ENCODE assay signal across 23 mouse cellular contexts in the genomic region with DNA sequence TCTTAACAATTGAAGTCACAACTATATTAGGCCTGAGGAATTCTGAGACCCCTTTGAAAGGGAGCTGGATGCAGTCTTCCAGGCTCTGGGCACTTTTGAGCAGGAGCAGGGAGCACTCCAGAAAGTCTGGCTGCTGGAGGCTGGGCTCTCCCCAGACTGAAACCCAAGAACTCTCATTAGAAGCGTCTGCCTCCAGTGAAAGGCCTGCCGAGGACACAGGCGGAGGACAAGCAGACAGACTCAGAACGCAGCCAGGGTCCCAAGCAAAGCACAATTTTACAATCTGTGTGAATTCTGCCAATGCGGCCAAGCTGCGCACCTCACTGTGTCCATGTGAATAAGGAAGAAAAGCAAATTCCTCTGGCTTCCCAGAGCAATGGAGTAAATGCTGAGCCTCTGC.
DNase-seq lines count a peak whose midpoint lies in the region; ATAC-seq lines count a peak whose summit lies in the region.
"Had no signal": no experiment of that assay in that cellular context is flagged by ENCODE, and none has a peak within 500 bp of the region (broad histone marks: within the 10 kb centered on the region; RNA-seq: fewer than 3 reads in every experiment).

No protein-coding gene starts in this region.

- DNase-seq in cerebellum, postnatal 14 days: peak; percentile 17 to 29
- no peak for DNase-seq in cerebellum, adult 11 months
- peak; percentile 64 for DNase-seq in heart, adult 11 months
- no peak for DNase-seq in heart, postnatal 4 days
- peak; percentile 7 for DNase-seq in brain, adult 2 months (ENCODE audit: low read depth, low spot score)
- DNase-seq in embryonic facial prominence, embryonic 14.5 days (ENCODE audit: low spot score): peak; percentile 50
- no peak for DNase-seq in spleen, adult 12 weeks (ENCODE audit: low spot score)
- DNase-seq: adrenal gland, postnatal 14 days; cerebellum, adult 11-12 months; kidney, adult 9 months; kidney, postnatal 25 days; right cerebral cortex, adult 18-20 months had no signal

- no peak overlapping the region for H3K4me2 ChIP-seq in embryonic facial prominence, embryonic 14.5 days (ENCODE audit: low read depth, low read length)
- H3K4me2 ChIP-seq: hindbrain, embryonic 12.5 days; limb, embryonic 15.5 days; liver, embryonic 15.5 days; midbrain, embryonic 13.5 days; neural tube, embryonic 13.5 days had no signal

- no peak overlapping the region; the same call in 1 of the 2 replicates for H3K27ac ChIP-seq in embryonic facial prominence, embryonic 14.5 days (replicated peaks; ENCODE audit: low read depth, low read length)
- H3K27ac ChIP-seq: heart, embryonic 10.5 days; hindbrain, embryonic 12.5 days; limb, embryonic 15.5 days; liver, embryonic 15.5 days; midbrain, embryonic 13.5 days; neural tube, embryonic 13.5 days had no signal

- no peaks in the 10 kb centered on the region for H3K27me3 ChIP-seq in embryonic facial prominence, embryonic 14.5 days (replicated peaks; ENCODE audit: control insufficient read depth, insufficient read depth, low read length)
- H3K27me3 ChIP-seq: hindbrain, embryonic 12.5 days; limb, embryonic 15.5 days; liver, embryonic 15.5 days; midbrain, embryonic 13.5 days; neural tube, embryonic 13.5 days had no signal

- H3K9ac ChIP-seq in embryonic facial prominence, embryonic 14.5 days (ENCODE audit: low read depth, low read length): no peak overlapping the region
- H3K9ac ChIP-seq: hindbrain, embryonic 12.5 days; limb, embryonic 15.5 days; liver, embryonic 15.5 days; midbrain, embryonic 13.5 days; neural tube, embryonic 13.5 days had no signal

- no peaks in the 10 kb centered on the region for H3K36me3 ChIP-seq in embryonic facial prominence, embryonic 14.5 days (ENCODE audit: control insufficient read depth, insufficient read depth, low read length)
- H3K36me3 ChIP-seq: G1E; heart, embryonic 10.5 days; hindbrain, embryonic 12.5 days; liver, embryonic 15.5 days; midbrain, embryonic 13.5 days; neural tube, embryonic 13.5 days had no signal

- H3K4me1 ChIP-seq in embryonic facial prominence, embryonic 14.5 days (ENCODE audit: control insufficient read depth, insufficient read depth, low read length): peaks cover 14% of the 10 kb centered on the region
- H3K4me1 ChIP-seq: hindbrain, embryonic 12.5 days; liver, embryonic 15.5 days; midbrain, embryonic 13.5 days; neural tube, embryonic 13.5 days had no signal

- WGBS in embryonic facial prominence, embryonic 14.5 days: 35% methylated on average over 6 of the region's 6 CpGs

- no peak overlapping the region for H3K4me3 ChIP-seq in embryonic facial prominence, embryonic 14.5 days (ENCODE audit: low read depth, low read length)
- H3K4me3 ChIP-seq: heart, embryonic 10.5 days; hindbrain, embryonic 12.5 days; limb, embryonic 15.5 days; liver, embryonic 15.5 days; midbrain, embryonic 13.5 days; neural tube, embryonic 13.5 days had no signal

- no peaks in the 10 kb centered on the region for H3K9me3 ChIP-seq in embryonic facial prominence, embryonic 14.5 days (ENCODE audit: control insufficient read depth, low read length)
- H3K9me3 ChIP-seq: G1E; heart, embryonic 10.5 days; hindbrain, embryonic 12.5 days; limb, embryonic 15.5 days; liver, embryonic 15.5 days; midbrain, embryonic 13.5 days; neural tube, embryonic 13.5 days had no signal

- no peak for ATAC-seq in embryonic facial prominence, embryonic 14.5 days (ENCODE audit: low read depth)
- no peak for ATAC-seq in megakaryocyte progenitor cell, adult 5-6 weeks (replicated peaks; ENCODE audit: poor library complexity)
- ATAC-seq: activated CD4-positive, CD25-positive, alpha-beta regulatory T cell, adult 4 months; forebrain, embryonic 16.5 days; inflammation-experienced regulatory T-cells, adult 6 months; midbrain, embryonic 13.5 days had no signal

Comparison
In these comparisons a context has a peak if more than half of its experiments do, and no peak if none do; other contexts are left out.
1. DNase-seq: peak in cerebellum, postnatal 14 days (2 of 2), heart, adult 11 months (single experiment), brain, adult 2 months (single experiment) and embryonic facial prominence, embryonic 14.5 days (single experiment); none in cerebellum, adult 11 months (single experiment), heart, postnatal 4 days (single experiment) and spleen, adult 12 weeks (single experiment).